Mouse (Mus musculus) activated CD4-positive, CD25-positive, alpha-beta regulatory T cell (primary cell): Measurements from ENCODE around the gene Qrsl1. TPM values are rescaled to one million over a fixed set of nuclear protein-coding genes. Genes with fewer than 3 reads are reported as not detected.

Experiments
- polyA plus RNA-seq, 2 experiments: library from polyadenylated mRNA; unstranded; fragments of 100-300 nt; shearing (Covaris generic); gene quantifications; one replicate each; pipeline ENCODE4 v1.2.1; 2017

The Qrsl1 gene
- 10 to 100 TPM; 18.8 to 19.0 TPM for polyA plus RNA-seq

DNA sequence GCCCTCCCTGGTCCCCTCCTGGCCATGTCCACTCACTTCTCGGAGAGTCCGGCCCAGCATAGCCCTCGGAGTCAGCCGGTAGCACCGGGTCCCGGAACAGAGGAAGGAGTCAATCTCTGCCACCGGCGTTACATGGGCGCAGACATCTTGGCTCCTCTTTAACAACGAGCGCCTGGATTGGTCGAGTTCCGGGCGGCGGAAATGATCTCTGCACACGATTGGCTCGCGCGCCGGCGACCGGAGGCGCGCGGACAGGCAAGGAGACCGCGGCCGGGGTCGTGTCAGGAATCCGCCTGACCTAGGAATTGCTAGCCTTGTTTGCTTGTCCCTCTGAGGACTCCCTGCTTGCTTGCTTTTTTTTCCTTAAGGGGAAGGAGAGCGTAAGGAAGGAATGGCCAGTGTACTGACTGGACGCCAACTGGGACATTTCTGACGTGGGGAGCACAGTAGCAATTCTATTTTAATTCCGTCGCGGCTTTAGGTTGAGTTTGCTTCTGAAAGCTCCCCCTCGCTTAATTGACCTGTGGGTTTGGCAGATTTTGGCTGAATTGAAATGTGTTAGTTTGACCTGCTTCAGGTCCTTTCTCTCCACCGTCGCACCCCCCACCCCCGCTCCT is at the start of gene Qrsl1, which contains the start of gene Rtn4ip1:
Gene Qrsl1, minus strand, starts transcription at position 168 of the 617 bp plus-strand sequence.
Gene Rtn4ip1, plus strand, starts transcription at position 230 of the 617 bp plus-strand sequence.

Other genes with a start within 250 kb of the Qrsl1 start
- 10 to 100 TPM in 1 of 2 experiments, 1 to 10 TPM in 1; 9.5 to 13.0 TPM for gene Rtn4ip1, start 62 bp upstream of the Qrsl1 start, polyA plus RNA-seq
- 10 to 100 TPM; 43.2 to 47.3 TPM for gene Crybg1, start 247.1 kb upstream of the Qrsl1 start, polyA plus RNA-seq